Mouse (Mus musculus): ENCODE data around the gene Znrf3.

- no peak for TF ChIP-seq CTCF (IDR thresholded peaks at IDR 0.05; ENCODE audit: extremely low read depth, insufficient read depth, low read length)
- TF ChIP-seq POLR2A (IDR thresholded peaks at IDR 0.05; ENCODE audit: extremely low read depth, insufficient read depth, low read length): no peak
Measured at GRCm38 (mm10) chr11:5445452-5445953, 856 bp upstream of the Znrf3 start.
